Mouse (Mus musculus) brain, embryonic 14.5 days (tissue): ENCODE data around the gene Mrpl14.

Experiments used
- CTCF ChIP-seq: fragments of 200-500 bp; IDR thresholded peaks from 2 replicates; pipeline ENCODE4 v1.5.1; 2012; ENCODE audit warnings: inconsistent platforms, mild to moderate bottlenecking, moderate library complexity, borderline replicate concordance; ENCODE audit not compliant: insufficient read depth, insufficient read length; ENCODE audit errors: extremely low read depth
- POLR2A ChIP-seq: fragments of 200-500 bp; IDR thresholded peaks from 2 replicates; pipeline ENCODE4 v1.6.1; 2012; ENCODE audit warnings: mild to moderate bottlenecking, inconsistent platforms, borderline replicate concordance; ENCODE audit not compliant: poor library complexity, insufficient read depth, insufficient read length, severe bottlenecking; ENCODE audit errors: extremely low read depth

DNA sequence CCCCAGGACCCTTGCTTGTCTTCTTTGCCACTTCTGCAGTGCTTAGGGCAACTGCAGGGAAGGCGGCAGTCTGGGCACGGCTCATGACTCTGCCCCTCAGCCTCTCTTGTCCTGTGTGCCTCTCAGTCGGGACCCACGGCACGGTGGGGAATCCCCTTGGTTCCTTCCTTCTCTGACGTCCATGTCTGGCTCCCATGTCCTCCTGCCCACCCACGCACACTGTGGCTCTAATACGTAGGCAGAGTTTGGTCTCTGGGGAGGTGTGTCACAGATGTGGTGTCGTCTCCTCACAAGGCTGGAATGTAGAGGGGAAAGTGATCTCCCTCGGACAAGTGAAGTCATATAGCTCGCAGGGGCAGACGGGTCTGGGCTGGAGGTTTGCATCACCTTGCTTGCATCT lies 60.6 kb downstream of the Mrpl14 start:
- TF ChIP-seq POLR2A: no peak
- TF ChIP-seq CTCF: no peak
